Mouse (Mus musculus): ENCODE results near the gene Olfr547. TPM values are rescaled to one million over a fixed set of nuclear protein-coding genes. Genes with fewer than 3 reads are reported as not detected.

Gene Olfr547
- polyA plus RNA-seq, 1 experiment: not detected

GRCm38 (mm10) chr7:102564999-102565997 is 30.7 kb downstream of the Olfr547 start, which contains the start of gene Trim21:
TSS of gene Trim21 (minus strand) at chr7:102565486.
- Histone ChIP-seq H3K4me1 (ENCODE audit: control insufficient read depth, insufficient read depth, low read length) (peaks cover 3% of the 10 kb centered on the region; the same call in 1 of the 2 replicates), H3K4me3 (ENCODE audit: insufficient read depth, low read length) (peak within 1 kb of the TSS; percentile 87), H3K27ac (ENCODE audit: insufficient read depth, low read length) (no peak within 1 kb of the TSS)
- TF ChIP-seq POLR2A (IDR thresholded peaks at IDR 0.05; ENCODE audit: low read depth, low read length) (peak; percentile 68), CTCF (IDR thresholded peaks at IDR 0.05; ENCODE audit: borderline replicate concordance, insufficient read depth, low read length) (no peak)

GRCm38 (mm10) chr7:102566219-102566618 is 31.7 kb downstream of the Olfr547 start:
- no peak overlapping the region for H3K4me3 ChIP-seq (ENCODE audit: insufficient read depth, low read length)
- TF ChIP-seq POLR2A (IDR thresholded peaks at IDR 0.05; ENCODE audit: low read depth, low read length) (no peak), CTCF (IDR thresholded peaks at IDR 0.05; ENCODE audit: borderline replicate concordance, insufficient read depth, low read length) (no peak)
- H3K4me1 ChIP-seq (ENCODE audit: control insufficient read depth, insufficient read depth, low read length): peaks cover 3% of the 10 kb centered on the region; the same call in 1 of the 2 replicates
- H3K27ac ChIP-seq (ENCODE audit: insufficient read depth, low read length): no peak overlapping the region

DNA sequence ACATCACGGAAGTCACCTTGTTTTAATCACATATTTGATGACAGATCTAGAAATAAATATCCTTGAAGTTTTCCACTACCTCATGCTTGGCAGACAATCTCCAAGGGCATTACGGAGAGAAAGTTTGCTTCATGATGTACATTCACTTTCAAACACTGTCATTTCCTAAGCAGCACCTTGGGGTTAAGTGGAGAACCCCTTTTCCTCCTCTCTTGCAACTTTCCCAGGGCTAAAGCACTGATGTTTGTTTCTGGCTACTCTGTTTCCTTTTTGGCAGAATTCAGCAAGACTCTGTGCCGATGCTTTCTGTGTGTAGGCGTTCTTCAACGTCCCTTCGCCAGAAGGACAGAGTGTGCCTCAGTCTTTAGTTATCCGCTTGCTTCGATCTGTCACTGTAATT is 36.6 kb downstream of the Olfr547 start, which contains the start of gene Olfr550:
Olfr550 (plus strand) TSS at position 301 of the 400 bp plus-strand sequence.
- Histone ChIP-seq H3K4me1 (ENCODE audit: control insufficient read depth, insufficient read depth, low read length) (no peaks in the 10 kb centered on the region), H3K27ac (ENCODE audit: insufficient read depth, low read length) (no peak within 1 kb of the TSS), H3K4me3 (ENCODE audit: insufficient read depth, low read length) (no peak within 1 kb of the TSS)
- no peak for TF ChIP-seq CTCF (IDR thresholded peaks at IDR 0.05; ENCODE audit: borderline replicate concordance, insufficient read depth, low read length)
- no peak for TF ChIP-seq POLR2A (IDR thresholded peaks at IDR 0.05; ENCODE audit: low read depth, low read length)

DNA sequence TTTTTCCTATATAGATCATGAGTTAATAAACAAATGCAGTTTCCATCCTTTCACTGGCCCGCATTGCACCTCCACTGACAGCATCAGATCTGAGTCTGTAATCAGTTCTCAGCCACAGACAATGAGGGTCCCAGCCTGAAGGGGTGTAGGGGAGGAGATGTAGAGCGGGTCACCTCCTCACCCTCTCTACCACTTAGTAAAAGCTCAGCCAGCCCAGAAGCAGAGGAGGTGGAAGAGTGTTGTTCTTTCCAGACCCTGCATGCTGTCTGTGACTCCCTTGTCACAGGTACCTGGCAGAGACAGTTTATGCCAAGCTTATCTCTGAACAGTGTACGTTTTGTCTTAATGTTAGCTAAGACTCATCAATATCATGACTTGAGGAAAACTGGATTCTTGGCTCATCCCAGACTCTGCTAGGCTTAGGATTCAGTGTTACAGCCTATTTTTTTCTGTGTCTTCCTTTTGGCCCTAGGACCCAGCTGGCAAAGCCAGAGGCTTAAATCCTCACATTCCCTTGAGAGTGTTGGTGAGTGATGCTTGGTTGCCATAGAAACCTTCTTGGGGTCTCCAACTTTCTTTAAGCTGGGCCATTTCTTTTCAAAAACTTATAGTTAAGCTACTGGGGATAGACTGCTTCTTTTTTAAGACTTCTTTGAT is 38.8 kb downstream of the Olfr547 start:
- no peaks in the 10 kb centered on the region for H3K4me1 ChIP-seq (ENCODE audit: control insufficient read depth, insufficient read depth, low read length)
- H3K4me3 ChIP-seq (ENCODE audit: insufficient read depth, low read length): no peak overlapping the region
- TF ChIP-seq POLR2A (IDR thresholded peaks at IDR 0.05; ENCODE audit: low read depth, low read length) (no peak), CTCF (IDR thresholded peaks at IDR 0.05; ENCODE audit: borderline replicate concordance, insufficient read depth, low read length) (no peak)
- H3K27ac ChIP-seq (ENCODE audit: insufficient read depth, low read length): no peak overlapping the region

- no peak overlapping the region for H3K4me3 ChIP-seq (ENCODE audit: insufficient read depth, low read length)
- no peak overlapping the region for H3K27ac ChIP-seq (ENCODE audit: insufficient read depth, low read length)
- no peaks in the 10 kb centered on the region for H3K4me1 ChIP-seq (ENCODE audit: control insufficient read depth, insufficient read depth, low read length)
- TF ChIP-seq CTCF (IDR thresholded peaks at IDR 0.05; ENCODE audit: borderline replicate concordance, insufficient read depth, low read length) (no peak), POLR2A (IDR thresholded peaks at IDR 0.05; ENCODE audit: low read depth, low read length) (no peak)
Observed at GRCm38 (mm10) chr7:102575998-102576397, 41.4 kb downstream of the Olfr547 start.

Other genes with a start within 250 kb of the Olfr547 start
- 167 and 222 TPM in 2 replicates for gene Rrm1, start 93.1 kb upstream of the Olfr547 start, polyA plus RNA-seq (2011; ENCODE audit: insufficient read length, low read depth, missing spikeins)
- not detected in 2 replicates for gene Olfr543, start 53.1 kb upstream of the Olfr547 start, polyA plus RNA-seq (2011; ENCODE audit: insufficient read length, low read depth, missing spikeins)
- gene Olfr544, start 46.4 kb upstream of the Olfr547 start, polyA plus RNA-seq (2011; ENCODE audit: insufficient read length, low read depth, missing spikeins): not detected in 2 replicates
- not detected in 2 replicates for gene Olfr545, start 35.2 kb upstream of the Olfr547 start, polyA plus RNA-seq (2011; ENCODE audit: insufficient read length, low read depth, missing spikeins)
- not detected in 2 replicates for gene Olfr548-ps1, start 6.1 kb downstream of the Olfr547 start, polyA plus RNA-seq (2011; ENCODE audit: insufficient read length, low read depth, missing spikeins)
- not detected in 2 replicates for gene Olfr549, start 15.1 kb downstream of the Olfr547 start, polyA plus RNA-seq (2011; ENCODE audit: insufficient read length, low read depth, missing spikeins)
- 8.4 and 8.8 TPM in 2 replicates for gene Trim21, start 30.7 kb downstream of the Olfr547 start, polyA plus RNA-seq (2011; ENCODE audit: insufficient read length, low read depth, missing spikeins)
- not detected in 2 replicates for gene Olfr550, start 36.7 kb downstream of the Olfr547 start, polyA plus RNA-seq (2011; ENCODE audit: insufficient read length, low read depth, missing spikeins)
- not detected in 2 replicates for gene Olfr551, start 57.1 kb downstream of the Olfr547 start, polyA plus RNA-seq (2011; ENCODE audit: insufficient read length, low read depth, missing spikeins)
- gene Olfr552, start 63.0 kb downstream of the Olfr547 start, polyA plus RNA-seq (2011; ENCODE audit: insufficient read length, low read depth, missing spikeins): not detected in 2 replicates
- not detected in 2 replicates for gene Olfr553, start 83.5 kb downstream of the Olfr547 start, polyA plus RNA-seq (2011; ENCODE audit: insufficient read length, low read depth, missing spikeins)
- gene Olfr554, start 103.7 kb downstream of the Olfr547 start, polyA plus RNA-seq (2011; ENCODE audit: insufficient read length, low read depth, missing spikeins): not detected in 2 replicates
- gene Olfr555, start 124.1 kb downstream of the Olfr547 start, polyA plus RNA-seq (2011; ENCODE audit: insufficient read length, low read depth, missing spikeins): not detected in 2 replicates
- gene Olfr556, start 130.2 kb downstream of the Olfr547 start, polyA plus RNA-seq (2011; ENCODE audit: insufficient read length, low read depth, missing spikeins): not detected in 2 replicates
- gene Trim68, start 152.6 kb downstream of the Olfr547 start, polyA plus RNA-seq (2011; ENCODE audit: insufficient read length, low read depth, missing spikeins): 10.0 and 10.6 TPM in 2 replicates
- gene Olfr557, start 161.2 kb downstream of the Olfr547 start, polyA plus RNA-seq (2011; ENCODE audit: insufficient read length, low read depth, missing spikeins): not detected in 2 replicates
- not detected in 2 replicates for gene Olfr558, start 167.5 kb downstream of the Olfr547 start, polyA plus RNA-seq (2011; ENCODE audit: insufficient read length, low read depth, missing spikeins)
- not detected in 2 replicates for gene Olfr33, start 184.3 kb downstream of the Olfr547 start, polyA plus RNA-seq (2011; ENCODE audit: insufficient read length, low read depth, missing spikeins)
- not detected in 2 replicates for gene Olfr559, start 192.7 kb downstream of the Olfr547 start, polyA plus RNA-seq (2011; ENCODE audit: insufficient read length, low read depth, missing spikeins)
- gene Olfr560, start 224.6 kb downstream of the Olfr547 start, polyA plus RNA-seq (2011; ENCODE audit: insufficient read length, low read depth, missing spikeins): not detected in 2 replicates
- gene Olfr78, start 224.7 kb downstream of the Olfr547 start, polyA plus RNA-seq (2011; ENCODE audit: insufficient read length, low read depth, missing spikeins): not detected in 2 replicates
- not detected in 2 replicates for gene Olfr561, start 236.5 kb downstream of the Olfr547 start, polyA plus RNA-seq (2011; ENCODE audit: insufficient read length, low read depth, missing spikeins)